Mouse (Mus musculus) right cerebral cortex, postnatal 4 days (tissue): ENCODE data around the gene Cyp2j13.
"Not testable (repeated sequence)": the region's sequence is repeated elsewhere in the genome, so short reads cannot be mapped to it uniquely, and the experiment has no call there.

Experiments used
- DNase-seq: peaks from one replicate; pipeline ENCODE4 v3.0.0-alpha.2; 2022

Gene Cyp2j13

GRCm38 (mm10) chr4:96077261-96078125, at the start of gene Cyp2j13:
Gene Cyp2j13 (minus strand): TSS chr4:96077546.
- peak; percentile 35 for DNase-seq

GRCm38 (mm10) chr4:96096841-96097240, 19.5 kb upstream of the Cyp2j13 start:
- no peak for DNase-seq

GRCm38 (mm10) chr4:96091869-96092268, 14.5 kb upstream of the Cyp2j13 start:
- no peak for DNase-seq

- not testable (repeated sequence) for DNase-seq
Observed at GRCm38 (mm10) chr4:96089356-96090048, 12.2 kb upstream of the Cyp2j13 start.

- no peak for DNase-seq
Observed at GRCm38 (mm10) chr4:96078308-96078707, 962 bp upstream of the Cyp2j13 start.

GRCm38 (mm10) chr4:96062045-96062444, 15.3 kb downstream of the Cyp2j13 start:
- no peak for DNase-seq

- DNase-seq, result no peak
Observed at GRCm38 (mm10) chr4:96060106-96060505, 17.2 kb downstream of the Cyp2j13 start.

GRCm38 (mm10) chr4:96028412-96028811, 48.9 kb downstream of the Cyp2j13 start:
- peak; percentile 4 for DNase-seq

GRCm38 (mm10) chr4:96022803-96023202, 54.5 kb downstream of the Cyp2j13 start:
- DNase-seq, result no peak

- no peak for DNase-seq
Observed at GRCm38 (mm10) chr4:96016875-96017274, 60.5 kb downstream of the Cyp2j13 start.

- not testable (repeated sequence) for DNase-seq
Observed at GRCm38 (mm10) chr4:95982221-95982620, 95.1 kb downstream of the Cyp2j13 start.
